Mouse (Mus musculus) adrenal gland, adult 8-10 months (tissue): ENCODE measurements around the gene Ctrl. TPM values are rescaled to one million over a fixed set of nuclear protein-coding genes. Genes with fewer than 3 reads are reported as not detected.

Source experiments
- microRNA-seq, 2 experiments: library from miRNA; unstranded; fragments of <30 nt; microRNA quantifications; one replicate each; pipeline ENCODE4 v1.2.0; 2022
- total RNA-seq, 4 experiments: library from RNA; stranded (reverse); gene quantifications; 2 replicates each; pipeline ENCODE4 v1.2.4; 2022

Ctrl gene
- total RNA-seq, 4 experiments from 2014 or later, result 0.78 to 1.8 (median 0.86) TPM; not detected in 1

Small RNA genes within 50 kb of the gene (microRNA-seq; reads per million reads assigned to microRNA genes)
- gene Mir7074, result 0 to 0.53 reads per million in 2 experiments

Other genes with a start within 250 kb of the Ctrl start
- gene Carmil2, start 247.6 kb downstream of the Ctrl start, total RNA-seq, result 1 to 10 TPM; 2.1 to 3.9 (median 3.1) TPM
- gene Acd, start 232.8 kb downstream of the Ctrl start, total RNA-seq, result 10 to 100 TPM; 22.3 to 37.1 (median 29.5) TPM
- gene Pard6a, start 232.7 kb downstream of the Ctrl start, total RNA-seq, result 10 to 100 TPM; 10.7 to 14.2 (median 12.8) TPM
- gene 4933405L10Rik, start 226.2 kb downstream of the Ctrl start, total RNA-seq, result not detected
- 1 to 10 TPM; 4.6 to 8.1 (median 5.8) TPM for gene Enkd1, start 225.7 kb downstream of the Ctrl start, total RNA-seq
- 10 to 100 TPM in 2 of 4 experiments, 1 to 10 TPM in 2; 8.9 to 10.9 (median 10.0) TPM for gene Gfod2, start 175.2 kb downstream of the Ctrl start, total RNA-seq
- gene Ranbp10, start 106.5 kb downstream of the Ctrl start, total RNA-seq, result 10 to 100 TPM; 25.7 to 30.1 (median 27.3) TPM
- not detected for gene Tsnaxip1, start 106.1 kb downstream of the Ctrl start, total RNA-seq
- gene Cenpt, start 80.6 kb downstream of the Ctrl start, total RNA-seq, result 1 to 10 TPM; 6.2 to 9.7 (median 7.3) TPM
- gene Thap11, start 78.7 kb downstream of the Ctrl start, total RNA-seq, result 10 to 100 TPM; 38.2 to 45.1 (median 43.6) TPM
- gene Nutf2, start 73.3 kb downstream of the Ctrl start, total RNA-seq, result 10 to 100 TPM; 28.5 to 37.2 (median 29.0) TPM
- gene Edc4, start 53.0 kb downstream of the Ctrl start, total RNA-seq, result 10 to 100 TPM; 34.1 to 61.1 (median 46.6) TPM
- gene Nrn1l, start 40.3 kb downstream of the Ctrl start, total RNA-seq, result 1 to 10 TPM in 3 of 4 experiments, under 1 TPM in 1; 0.75 to 2.3 (median 1.7) TPM
- 10 to 100 TPM; 34.1 to 36.1 (median 34.9) TPM for gene Pskh1, start 33.4 kb downstream of the Ctrl start, total RNA-seq
- gene Psmb10, start 4.6 kb upstream of the Ctrl start, total RNA-seq, result 100 to 1,000 TPM in 1 of 4 experiments, 10 to 100 TPM in 3; 66.8 to 110 (median 68.4) TPM
- gene Lcat, start 9.5 kb upstream of the Ctrl start, total RNA-seq, result 1 to 10 TPM; 1.1 to 3.1 (median 2.2) TPM
- 10 to 100 TPM; 46.2 to 86.2 (median 68.3) TPM for gene Slc12a4, start 32.2 kb upstream of the Ctrl start, total RNA-seq
- gene Dpep3, start 45.6 kb upstream of the Ctrl start, total RNA-seq, result not detected
- 10 to 100 TPM; 16.1 to 26.6 (median 22.3) TPM for gene Dus2, start 57.5 kb upstream of the Ctrl start, total RNA-seq
- gene Dpep2nb, start 72.1 kb upstream of the Ctrl start, total RNA-seq, result not detected
- 10 to 100 TPM; 17.3 to 19.0 (median 17.9) TPM for gene Ddx28, start 78.0 kb upstream of the Ctrl start, total RNA-seq
- 10 to 100 TPM; 42.3 to 54.0 (median 43.6) TPM for gene Nfatc3, start 125.0 kb upstream of the Ctrl start, total RNA-seq
- gene Esrp2, start 203.1 kb upstream of the Ctrl start, total RNA-seq, result 1 to 10 TPM; 2.7 to 5.6 (median 4.7) TPM
- gene Pla2g15, start 216.5 kb upstream of the Ctrl start, total RNA-seq, result 10 to 100 TPM; 31.7 to 39.8 (median 35.4) TPM
- gene Slc7a6, start 235.0 kb upstream of the Ctrl start, total RNA-seq, result 10 to 100 TPM; 16.9 to 22.5 (median 21.0) TPM